Mouse (Mus musculus): ENCODE data around the gene Idua. TPM values are rescaled to one million over a fixed set of nuclear protein-coding genes. Genes with fewer than 3 reads are reported as not detected.

The Idua gene
- polyA plus RNA-seq, 1 experiment from 2014 or later, result 13.2 TPM

DNA sequence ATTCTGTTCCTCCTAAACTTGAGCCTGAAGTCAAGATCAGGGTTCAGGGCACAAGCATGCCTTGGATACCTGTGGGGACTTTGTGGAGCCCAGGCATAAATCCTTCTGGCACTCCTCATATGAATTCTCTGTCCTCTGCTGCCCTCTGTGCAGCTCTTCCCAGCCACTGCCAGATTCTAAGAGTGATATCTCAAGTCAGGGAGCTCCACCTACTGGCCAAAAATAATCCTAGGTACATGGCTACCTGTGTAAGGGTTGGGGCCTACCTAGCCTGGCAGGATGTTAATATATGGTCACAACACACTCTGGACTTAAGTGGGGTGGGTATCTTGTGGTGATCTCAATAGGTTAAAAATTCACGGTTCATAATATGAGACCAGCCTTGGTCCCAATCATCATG lies 8.3 kb upstream of the Idua start:
- H3K27me3 ChIP-seq (replicated peaks; ENCODE audit: control insufficient read depth, insufficient read depth, low read length), result no peaks in the 10 kb centered on the region
- H3K27ac ChIP-seq (ENCODE audit: low read length), result no peak overlapping the region
- H3K36me3 ChIP-seq (ENCODE audit: control insufficient read depth, insufficient read depth), result peaks cover 25% of the 10 kb centered on the region
- peak; percentile 41 for ATAC-seq
- no peaks in the 10 kb centered on the region for H3K4me1 ChIP-seq (replicated peaks; ENCODE audit: control insufficient read depth, insufficient read depth, low read length)
- WGBS, result 75% methylated on average over 1 of the region's 1 CpGs
- H3K9me3 ChIP-seq (ENCODE audit: control insufficient read depth, low read length), result no peaks in the 10 kb centered on the region
- no peak overlapping the region for H3K4me3 ChIP-seq (replicated peaks; ENCODE audit: low read length)
- no peak overlapping the region for H3K9ac ChIP-seq (replicated peaks; ENCODE audit: low read depth, low read length)
- no peak overlapping the region for H3K4me2 ChIP-seq (ENCODE audit: low read length)

DNA sequence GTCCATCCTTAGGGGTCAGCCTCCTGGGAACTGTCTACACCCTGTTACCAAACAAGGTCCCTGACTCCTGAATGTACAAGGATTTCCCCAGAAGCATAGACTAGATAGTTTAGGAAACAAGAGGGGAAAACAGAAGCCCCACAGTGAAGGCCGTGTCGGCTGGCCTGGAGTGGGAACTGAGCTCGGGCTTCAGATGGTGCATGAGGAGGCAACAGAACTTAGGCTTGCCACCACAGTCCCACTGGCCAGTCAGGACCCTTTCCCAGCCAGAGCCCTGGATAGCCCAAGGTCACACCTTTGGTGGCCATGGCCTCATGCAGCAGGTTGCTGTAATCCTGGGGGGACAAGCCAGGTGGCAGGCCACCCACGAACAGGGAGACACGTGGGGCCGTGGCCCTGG lies 6.8 kb upstream of the Idua start:
- Histone ChIP-seq H3K27ac (ENCODE audit: low read length) (no peak overlapping the region), H3K4me3 (replicated peaks; ENCODE audit: low read length) (no peak overlapping the region), H3K27me3 (replicated peaks; ENCODE audit: control insufficient read depth, insufficient read depth, low read length) (no peaks in the 10 kb centered on the region), H3K4me2 (ENCODE audit: low read length) (no peak overlapping the region), H3K9me3 (ENCODE audit: control insufficient read depth, low read length) (no peaks in the 10 kb centered on the region), H3K36me3 (ENCODE audit: control insufficient read depth, insufficient read depth) (peaks cover 27% of the 10 kb centered on the region), H3K9ac (replicated peaks; ENCODE audit: low read depth, low read length) (no peak overlapping the region), H3K4me1 (replicated peaks; ENCODE audit: control insufficient read depth, insufficient read depth, low read length) (no peaks in the 10 kb centered on the region)
- no peak for ATAC-seq
- WGBS, result 90% methylated on average over 6 of the region's 6 CpGs

DNA sequence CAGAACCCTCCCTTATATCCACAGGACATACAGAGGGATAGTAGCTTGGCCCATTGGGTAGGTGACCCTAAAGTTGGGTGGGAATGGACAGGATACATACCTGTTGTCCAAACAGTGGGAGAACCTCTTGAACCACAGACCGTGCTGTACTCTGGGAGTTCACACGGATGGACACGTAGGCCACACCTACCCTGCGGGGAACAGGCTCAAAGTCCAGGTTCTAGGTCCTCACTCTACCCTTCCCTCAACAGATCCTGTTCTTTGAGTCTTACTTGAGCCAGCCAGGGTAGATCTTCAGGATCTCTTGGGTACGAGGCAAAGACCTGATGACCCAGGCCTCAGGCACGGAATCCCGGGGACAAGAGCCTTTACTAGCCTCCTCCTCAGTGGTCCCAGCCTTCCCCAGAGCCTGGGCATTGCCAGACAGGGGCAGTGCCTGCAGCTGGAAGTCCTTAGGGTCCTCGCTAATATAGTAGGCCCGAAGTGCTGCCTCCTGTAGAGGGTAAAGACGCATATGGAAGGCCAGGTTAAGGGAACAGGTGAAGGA lies 5.6 kb upstream of the Idua start:
- Histone ChIP-seq H3K9me3 (ENCODE audit: control insufficient read depth, low read length) (no peaks in the 10 kb centered on the region), H3K27ac (ENCODE audit: low read length) (no peak overlapping the region), H3K4me2 (ENCODE audit: low read length) (no peak overlapping the region), H3K36me3 (ENCODE audit: control insufficient read depth, insufficient read depth) (peaks cover 24% of the 10 kb centered on the region), H3K27me3 (replicated peaks; ENCODE audit: control insufficient read depth, insufficient read depth, low read length) (no peaks in the 10 kb centered on the region), H3K4me1 (replicated peaks; ENCODE audit: control insufficient read depth, insufficient read depth, low read length) (peaks cover 10% of the 10 kb centered on the region), H3K4me3 (replicated peaks; ENCODE audit: low read length) (no peak overlapping the region), H3K9ac (replicated peaks; ENCODE audit: low read depth, low read length) (no peak overlapping the region)
- no peak for ATAC-seq
- 96% methylated on average over 10 of the region's 10 CpGs for WGBS

DNA sequence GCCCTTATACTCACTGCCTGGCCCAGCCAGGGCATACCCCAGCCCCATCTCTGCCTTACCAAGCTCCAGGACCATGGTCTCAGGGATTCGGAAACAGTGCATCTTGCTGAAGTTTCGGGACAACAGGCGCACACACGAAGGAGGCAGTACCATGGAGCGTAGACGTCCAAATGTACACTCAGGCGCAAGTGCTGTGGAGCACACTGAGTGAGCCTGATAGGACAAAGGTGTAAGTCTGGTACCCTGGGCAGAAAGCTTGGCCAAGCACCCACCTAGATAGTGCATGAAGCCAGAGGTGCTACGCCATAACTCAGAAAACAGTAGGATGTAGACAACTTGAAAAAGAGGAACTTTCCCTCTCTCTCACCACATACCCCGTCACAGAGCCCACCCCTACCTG lies 4.8 kb upstream of the Idua start:
- H3K27ac ChIP-seq (ENCODE audit: low read length), result no peak overlapping the region
- H3K9me3 ChIP-seq (ENCODE audit: control insufficient read depth, low read length), result no peaks in the 10 kb centered on the region
- H3K27me3 ChIP-seq (replicated peaks; ENCODE audit: control insufficient read depth, insufficient read depth, low read length), result no peaks in the 10 kb centered on the region
- H3K4me2 ChIP-seq (ENCODE audit: low read length), result no peak overlapping the region
- H3K36me3 ChIP-seq (ENCODE audit: control insufficient read depth, insufficient read depth), result peaks cover 24% of the 10 kb centered on the region
- H3K4me3 ChIP-seq (replicated peaks; ENCODE audit: low read length), result no peak overlapping the region
- no peak for ATAC-seq
- peaks cover 16% of the 10 kb centered on the region for H3K4me1 ChIP-seq (replicated peaks; ENCODE audit: control insufficient read depth, insufficient read depth, low read length)
- WGBS, result 96% methylated on average over 9 of the region's 9 CpGs
- no peak overlapping the region for H3K9ac ChIP-seq (replicated peaks; ENCODE audit: low read depth, low read length)

DNA sequence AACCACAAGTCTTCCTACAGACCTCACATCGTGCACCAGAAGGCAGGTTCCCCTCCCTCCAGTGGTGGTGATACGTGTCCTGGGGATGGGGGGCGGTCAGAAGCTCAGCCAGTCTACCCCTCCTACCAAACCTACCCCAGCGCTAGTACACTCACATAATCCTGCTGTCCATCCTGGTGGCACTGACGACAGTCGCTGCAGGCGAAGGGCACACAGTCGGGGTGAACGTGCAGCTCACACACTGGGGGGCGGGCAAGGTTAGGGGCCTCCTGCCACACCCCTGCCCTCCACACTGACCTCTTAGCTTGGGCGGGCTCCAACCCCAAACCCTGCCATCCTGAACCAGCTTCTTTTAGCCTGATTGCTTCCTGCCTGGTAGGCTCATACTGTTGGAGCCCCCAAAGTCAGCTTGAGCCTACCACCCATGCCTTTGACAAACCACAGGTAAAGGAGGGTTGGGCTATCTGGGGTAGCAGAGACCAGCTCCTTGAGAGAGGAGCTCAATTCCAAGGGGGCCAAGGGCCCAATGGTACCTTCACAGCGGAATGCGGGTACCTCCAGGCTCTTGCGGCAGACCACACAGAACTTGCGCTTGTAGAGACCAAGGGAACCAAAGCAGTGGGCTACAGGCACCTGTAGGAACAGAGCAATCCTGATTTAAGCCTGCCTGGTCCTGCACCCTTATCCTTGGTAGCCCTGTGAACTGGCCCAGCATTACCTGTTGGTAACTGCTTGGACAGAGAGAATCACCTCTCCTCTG lies 4.1 kb upstream of the Idua start:
- Histone ChIP-seq H3K27ac (ENCODE audit: low read length) (no peak overlapping the region), H3K4me2 (ENCODE audit: low read length) (no peak overlapping the region), H3K36me3 (ENCODE audit: control insufficient read depth, insufficient read depth) (peaks cover 22% of the 10 kb centered on the region), H3K9me3 (ENCODE audit: control insufficient read depth, low read length) (no peaks in the 10 kb centered on the region), H3K27me3 (replicated peaks; ENCODE audit: control insufficient read depth, insufficient read depth, low read length) (no peaks in the 10 kb centered on the region), H3K4me3 (replicated peaks; ENCODE audit: low read length) (no peak overlapping the region), H3K4me1 (replicated peaks; ENCODE audit: control insufficient read depth, insufficient read depth, low read length) (peaks cover 16% of the 10 kb centered on the region), H3K9ac (replicated peaks; ENCODE audit: low read depth, low read length) (no peak overlapping the region)
- ATAC-seq, result no peak
- 95% methylated on average over 15 of the region's 15 CpGs for WGBS

DNA sequence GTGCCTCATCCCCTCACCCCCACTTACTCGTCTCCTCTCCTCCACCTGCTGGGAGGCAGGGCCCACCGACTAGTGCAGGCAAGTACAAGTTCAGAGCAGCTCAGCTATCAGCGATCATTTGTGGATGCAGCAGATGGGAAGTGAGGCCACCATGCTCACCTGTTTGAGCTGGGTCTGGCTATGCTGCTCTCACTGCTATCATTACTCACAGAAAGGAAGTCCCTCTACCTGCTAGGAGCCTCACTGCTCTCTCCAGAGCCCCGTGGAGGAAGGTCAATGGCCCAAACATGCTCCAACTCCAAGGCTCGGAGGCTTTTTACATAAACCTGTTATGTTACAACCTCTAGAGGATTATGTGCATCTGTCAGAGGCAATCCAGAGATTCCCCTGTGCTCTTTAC lies 2.7 kb upstream of the Idua start:
- Histone ChIP-seq H3K27me3 (replicated peaks; ENCODE audit: control insufficient read depth, insufficient read depth, low read length) (no peaks in the 10 kb centered on the region), H3K4me2 (ENCODE audit: low read length) (no peak overlapping the region), H3K27ac (ENCODE audit: low read length) (no peak overlapping the region), H3K4me1 (replicated peaks; ENCODE audit: control insufficient read depth, insufficient read depth, low read length) (peaks cover 16% of the 10 kb centered on the region), H3K36me3 (ENCODE audit: control insufficient read depth, insufficient read depth) (peaks cover 22% of the 10 kb centered on the region), H3K9me3 (ENCODE audit: control insufficient read depth, low read length) (no peaks in the 10 kb centered on the region), H3K4me3 (replicated peaks; ENCODE audit: low read length) (no peak overlapping the region), H3K9ac (replicated peaks; ENCODE audit: low read depth, low read length) (no peak overlapping the region)
- ATAC-seq, result no peak
- 82% methylated on average over 5 of the region's 5 CpGs for WGBS

DNA sequence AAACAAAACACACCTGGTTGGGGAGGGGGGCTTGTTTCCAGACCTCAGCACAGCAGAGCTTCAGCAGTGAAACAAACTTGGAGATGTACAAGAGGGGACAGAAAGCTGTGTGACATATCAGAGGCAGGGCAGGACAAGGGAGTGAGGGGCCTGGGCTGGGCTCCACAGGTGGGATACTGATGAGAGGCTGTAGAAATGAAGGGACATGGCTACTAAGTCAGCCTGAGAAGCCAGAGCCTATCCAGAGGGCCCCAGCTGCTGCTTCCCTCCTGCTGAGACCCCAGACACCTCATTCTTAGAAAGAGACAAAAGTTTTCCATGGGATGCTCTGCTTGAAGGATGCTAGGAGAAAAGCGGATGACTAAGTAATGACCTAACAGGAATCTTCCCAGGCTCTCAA lies 1.5 kb upstream of the Idua start:
- Histone ChIP-seq H3K4me3 (replicated peaks; ENCODE audit: low read length) (no peak overlapping the region), H3K36me3 (ENCODE audit: control insufficient read depth, insufficient read depth) (peaks cover 16% of the 10 kb centered on the region), H3K9me3 (ENCODE audit: control insufficient read depth, low read length) (no peaks in the 10 kb centered on the region), H3K27ac (ENCODE audit: low read length) (no peak overlapping the region), H3K4me1 (replicated peaks; ENCODE audit: control insufficient read depth, insufficient read depth, low read length) (peaks cover 16% of the 10 kb centered on the region), H3K9ac (replicated peaks; ENCODE audit: low read depth, low read length) (no peak overlapping the region), H3K4me2 (ENCODE audit: low read length) (no peak overlapping the region), H3K27me3 (replicated peaks; ENCODE audit: control insufficient read depth, insufficient read depth, low read length) (no peaks in the 10 kb centered on the region; the same call in 1 of the 2 replicates)
- WGBS, result 81% methylated on average over 1 of the region's 1 CpGs
- no peak for ATAC-seq

DNA sequence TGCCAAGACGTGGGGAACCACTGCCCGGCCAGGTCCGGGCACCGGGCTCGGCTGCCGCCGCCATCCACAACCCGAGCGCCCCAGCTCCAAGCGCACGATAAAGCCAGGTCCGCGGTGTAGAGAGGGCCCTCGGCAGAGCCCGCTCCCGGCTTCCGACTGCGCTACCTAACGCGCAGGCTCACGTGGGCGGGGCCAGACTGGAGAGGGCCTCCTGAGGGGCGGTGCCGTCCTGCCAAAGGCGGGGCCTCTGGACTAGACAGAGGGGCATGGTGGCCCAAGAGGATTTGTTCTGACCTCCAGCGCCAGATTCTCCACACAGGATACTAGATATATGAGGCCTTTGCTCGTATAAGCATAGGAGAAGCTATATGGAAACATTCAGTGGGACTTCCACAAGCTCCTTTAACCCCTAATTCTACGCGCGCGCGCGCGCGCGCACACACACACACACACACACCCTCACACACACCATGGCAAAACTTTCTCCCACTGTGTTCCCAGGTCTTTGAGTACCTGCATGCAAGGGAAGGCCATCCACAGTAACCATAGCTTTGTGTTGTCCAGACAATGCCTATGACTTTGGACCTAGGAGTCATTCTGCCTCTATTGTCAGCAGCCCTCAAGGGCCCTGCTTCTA lies 619 bp downstream of the Idua start:
- peak; percentile 99 for ATAC-seq
- peak overlapping the region; percentile 60 for H3K4me2 ChIP-seq (ENCODE audit: low read length)
- WGBS, result 8% methylated on average over 36 of the region's 36 CpGs
- peaks cover 3% of the 10 kb centered on the region; the same call in 1 of the 2 replicates for H3K36me3 ChIP-seq (ENCODE audit: control insufficient read depth, insufficient read depth)
- no peaks in the 10 kb centered on the region; the same call in 1 of the 2 replicates for H3K27me3 ChIP-seq (replicated peaks; ENCODE audit: control insufficient read depth, insufficient read depth, low read length)
- peak overlapping the region; percentile 86 for H3K9ac ChIP-seq (replicated peaks; ENCODE audit: low read depth, low read length)
- H3K27ac ChIP-seq (ENCODE audit: low read length), result no peak overlapping the region
- H3K9me3 ChIP-seq (ENCODE audit: control insufficient read depth, low read length), result no peaks in the 10 kb centered on the region
- H3K4me3 ChIP-seq (replicated peaks; ENCODE audit: low read length), result peak overlapping the region; percentile 69
- peaks cover 16% of the 10 kb centered on the region for H3K4me1 ChIP-seq (replicated peaks; ENCODE audit: control insufficient read depth, insufficient read depth, low read length)

DNA sequence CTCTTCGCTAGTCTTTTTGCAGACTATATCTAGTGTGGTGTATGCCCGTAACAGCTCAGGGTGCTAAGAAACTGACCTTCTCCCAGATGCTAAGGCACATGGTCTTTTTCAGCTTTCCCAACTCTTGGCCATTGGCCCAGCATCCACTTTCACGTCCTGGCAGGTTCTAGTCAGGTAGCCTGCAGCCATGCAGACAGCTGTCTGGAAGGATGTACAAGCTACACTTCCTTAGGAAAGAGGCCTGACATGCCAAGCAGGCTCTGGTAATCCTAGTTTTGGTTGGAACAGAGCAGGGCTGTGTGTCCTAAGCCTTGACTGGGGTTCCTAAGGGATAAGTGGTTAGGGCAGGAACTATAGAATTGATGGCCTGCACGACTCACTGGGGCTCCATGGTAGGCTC lies 2.6 kb downstream of the Idua start:
- Histone ChIP-seq H3K4me3 (replicated peaks; ENCODE audit: low read length) (no peak overlapping the region), H3K36me3 (ENCODE audit: control insufficient read depth, insufficient read depth) (peaks cover under 1% of the 10 kb centered on the region; the same call in 1 of the 2 replicates), H3K27me3 (replicated peaks; ENCODE audit: control insufficient read depth, insufficient read depth, low read length) (no peaks in the 10 kb centered on the region; the same call in 1 of the 2 replicates), H3K9ac (replicated peaks; ENCODE audit: low read depth, low read length) (no peak overlapping the region), H3K4me2 (ENCODE audit: low read length) (no peak overlapping the region), H3K9me3 (ENCODE audit: control insufficient read depth, low read length) (no peaks in the 10 kb centered on the region), H3K4me1 (replicated peaks; ENCODE audit: control insufficient read depth, insufficient read depth, low read length) (peaks cover 16% of the 10 kb centered on the region), H3K27ac (ENCODE audit: low read length) (no peak overlapping the region)
- WGBS, result 82% methylated on average over 4 of the region's 4 CpGs
- no peak for ATAC-seq

Measured in forebrain, embryonic 16.5 days (tissue).